Mouse (Mus musculus): ENCODE data around the gene Als2cl. TPM values are rescaled to one million over a fixed set of nuclear protein-coding genes. Genes with fewer than 3 reads are reported as not detected.

Gene Als2cl
- polyA plus RNA-seq, 1 experiment from 2014 or later = 6.1 TPM

- no peaks in the 10 kb centered on the region for H3K9me3 ChIP-seq
- H3K4me1 ChIP-seq (replicated peaks) = peaks cover 18% of the 10 kb centered on the region; the same call in 1 of the 2 replicates
- H3K4me3 ChIP-seq (replicated peaks) = no peak overlapping the region
- WGBS = 61% methylated on average over 9 of the region's 9 CpGs
- H3K27ac ChIP-seq = no peak overlapping the region
- no peaks in the 10 kb centered on the region for H3K27me3 ChIP-seq (replicated peaks)
- H3K9ac ChIP-seq = no peak overlapping the region
- no peaks in the 10 kb centered on the region for H3K36me3 ChIP-seq
- ATAC-seq = no peak
- H3K4me2 ChIP-seq (replicated peaks) = no peak overlapping the region
Observed at GRCm38 (mm10) chr9:110887388-110888303, 8.0 kb downstream of the Als2cl start.

- H3K36me3 ChIP-seq = no peaks in the 10 kb centered on the region
- H3K9ac ChIP-seq = no peak overlapping the region
- no peak for ATAC-seq
- H3K4me3 ChIP-seq (replicated peaks) = no peak overlapping the region
- no peaks in the 10 kb centered on the region for H3K9me3 ChIP-seq
- H3K27ac ChIP-seq = no peak overlapping the region
- WGBS = 91% methylated on average over 14 of the region's 14 CpGs
- H3K4me1 ChIP-seq (replicated peaks) = peaks cover 18% of the 10 kb centered on the region; the same call in 1 of the 2 replicates
- H3K4me2 ChIP-seq (replicated peaks) = no peak overlapping the region
- H3K27me3 ChIP-seq (replicated peaks) = no peaks in the 10 kb centered on the region
Observed at GRCm38 (mm10) chr9:110888935-110889334, 9.3 kb downstream of the Als2cl start.

GRCm38 (mm10) chr9:110890026-110890783, 10.5 kb downstream of the Als2cl start:
- Histone ChIP-seq H3K9me3 (no peaks in the 10 kb centered on the region), H3K36me3 (no peaks in the 10 kb centered on the region), H3K4me3 (replicated peaks) (no peak overlapping the region), H3K9ac (no peak overlapping the region), H3K4me2 (replicated peaks) (peak overlapping the region; percentile 46), H3K27me3 (replicated peaks) (no peaks in the 10 kb centered on the region), H3K4me1 (replicated peaks) (peaks cover 18% of the 10 kb centered on the region; the same call in 1 of the 2 replicates), H3K27ac (no peak overlapping the region; the same call in 1 of the 2 replicates)
- peak; percentile 88 for ATAC-seq
- 10% methylated on average over 21 of the region's 21 CpGs for WGBS

DNA sequence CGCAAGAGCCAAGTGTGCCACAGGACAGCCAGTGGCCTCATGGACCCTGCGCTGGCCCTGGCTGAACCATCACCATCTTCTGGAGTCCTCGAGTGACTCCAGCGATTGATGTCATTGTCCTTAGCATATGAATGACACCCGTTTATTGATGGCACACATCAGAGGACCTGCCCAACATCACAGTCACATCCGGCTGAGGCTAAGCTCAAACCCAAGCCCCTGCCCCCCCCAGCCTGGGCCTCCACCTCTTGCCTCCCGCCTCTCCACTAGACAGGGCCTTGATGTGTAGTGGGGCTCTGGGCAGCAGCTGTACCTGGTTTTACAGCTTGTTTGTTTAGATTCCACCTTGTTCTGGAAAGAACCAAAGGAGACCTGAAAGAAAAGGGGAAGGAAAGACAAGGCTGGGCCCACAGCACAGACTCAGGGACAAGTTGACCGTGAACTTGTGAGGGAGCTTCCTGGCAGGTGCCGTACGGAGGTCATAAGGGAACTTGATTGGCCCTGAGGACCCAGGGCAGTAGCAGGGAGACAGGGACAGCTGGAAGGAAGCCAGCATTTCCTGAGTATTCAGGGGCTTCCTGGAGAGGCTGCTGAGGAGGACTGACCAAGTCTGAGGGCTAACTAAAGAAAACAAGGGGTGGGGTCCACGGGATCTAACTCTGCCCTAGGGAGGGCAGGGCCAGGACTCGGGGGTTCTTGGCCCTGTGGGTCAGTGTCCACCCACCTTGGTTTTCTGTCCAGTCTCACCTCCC, 11.6 kb downstream of the Als2cl start:
- Histone ChIP-seq H3K36me3 (no peaks in the 10 kb centered on the region), H3K4me3 (replicated peaks) (no peak overlapping the region), H3K4me1 (replicated peaks) (peaks cover 19% of the 10 kb centered on the region; the same call in 1 of the 2 replicates), H3K4me2 (replicated peaks) (no peak overlapping the region), H3K9me3 (no peaks in the 10 kb centered on the region), H3K27me3 (replicated peaks) (no peaks in the 10 kb centered on the region), H3K27ac (no peak overlapping the region), H3K9ac (no peak overlapping the region)
- no peak for ATAC-seq
- WGBS = 62% methylated on average over 12 of the region's 12 CpGs

DNA sequence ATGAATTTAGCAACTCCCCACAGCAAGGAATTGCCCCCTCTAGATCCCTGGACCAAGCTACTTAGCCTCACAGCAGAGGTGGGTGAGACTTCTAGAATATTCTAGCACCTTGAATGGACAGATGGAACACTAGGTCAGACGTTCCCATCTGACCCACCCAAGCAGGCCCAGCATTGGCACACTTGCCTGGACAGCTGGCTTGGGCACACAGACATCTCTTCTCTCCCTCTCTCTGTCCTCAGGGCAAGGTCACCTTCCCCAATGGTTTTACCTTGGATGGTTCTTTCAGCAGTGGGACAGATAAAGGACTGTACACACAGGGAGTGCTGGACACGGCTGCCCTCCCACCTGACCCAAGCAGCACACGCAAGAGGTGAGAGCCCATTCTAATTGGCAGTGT, 12.9 kb downstream of the Als2cl start:
- H3K4me3 ChIP-seq (replicated peaks) = no peak overlapping the region
- WGBS = 90% methylated on average over 3 of the region's 3 CpGs
- no peak overlapping the region for H3K27ac ChIP-seq
- H3K9me3 ChIP-seq = no peaks in the 10 kb centered on the region
- H3K4me1 ChIP-seq (replicated peaks) = peaks cover 24% of the 10 kb centered on the region; the same call in 1 of the 2 replicates
- H3K9ac ChIP-seq = no peak overlapping the region
- H3K36me3 ChIP-seq = no peaks in the 10 kb centered on the region
- ATAC-seq = no peak
- no peaks in the 10 kb centered on the region for H3K27me3 ChIP-seq (replicated peaks)
- H3K4me2 ChIP-seq (replicated peaks) = no peak overlapping the region

DNA sequence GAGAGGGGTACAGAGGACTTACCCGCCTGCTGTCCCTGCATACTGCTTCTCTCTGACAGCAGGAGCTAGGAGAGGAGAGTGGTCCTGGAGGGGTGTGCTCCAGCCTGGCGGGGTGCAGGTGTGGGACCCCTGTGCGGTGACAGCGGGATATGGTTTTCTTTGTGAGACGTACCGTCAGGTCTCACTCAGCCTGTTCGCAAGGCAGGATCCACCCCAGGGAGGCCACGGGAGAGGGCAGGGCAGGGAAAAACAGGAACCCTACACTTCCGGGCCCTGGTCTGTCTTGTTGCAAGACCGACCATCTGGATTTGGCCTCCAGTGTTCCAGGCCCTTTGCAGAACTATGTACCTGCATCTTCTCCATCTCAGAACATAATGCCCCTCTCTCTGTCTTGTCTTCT, 13.8 kb downstream of the Als2cl start:
- no peak overlapping the region for H3K4me2 ChIP-seq (replicated peaks)
- no peak overlapping the region for H3K4me3 ChIP-seq (replicated peaks)
- H3K9me3 ChIP-seq = no peaks in the 10 kb centered on the region
- H3K27me3 ChIP-seq (replicated peaks) = no peaks in the 10 kb centered on the region
- no peak for ATAC-seq
- no peak overlapping the region for H3K9ac ChIP-seq
- peaks cover 18% of the 10 kb centered on the region; the same call in 1 of the 2 replicates for H3K4me1 ChIP-seq (replicated peaks)
- no peak overlapping the region for H3K27ac ChIP-seq
- 63% methylated on average over 10 of the region's 10 CpGs for WGBS
- no peaks in the 10 kb centered on the region for H3K36me3 ChIP-seq

GRCm38 (mm10) chr9:110895507-110895906, 15.8 kb downstream of the Als2cl start:
- Histone ChIP-seq H3K27me3 (replicated peaks) (no peaks in the 10 kb centered on the region), H3K9ac (no peak overlapping the region), H3K4me1 (replicated peaks) (peaks cover 10% of the 10 kb centered on the region; the same call in 1 of the 2 replicates), H3K36me3 (no peaks in the 10 kb centered on the region), H3K9me3 (no peaks in the 10 kb centered on the region), H3K27ac (no peak overlapping the region), H3K4me2 (replicated peaks) (no peak overlapping the region), H3K4me3 (replicated peaks) (no peak overlapping the region)
- ATAC-seq = no peak
- WGBS = 61% methylated on average over 5 of the region's 5 CpGs

- Histone ChIP-seq H3K27me3 (replicated peaks) (no peaks in the 10 kb centered on the region), H3K27ac (no peak overlapping the region), H3K4me3 (replicated peaks) (no peak overlapping the region), H3K9me3 (no peaks in the 10 kb centered on the region), H3K9ac (no peak overlapping the region), H3K4me2 (replicated peaks) (no peak overlapping the region), H3K36me3 (no peaks in the 10 kb centered on the region), H3K4me1 (replicated peaks) (peaks cover 10% of the 10 kb centered on the region; the same call in 1 of the 2 replicates)
- 32% methylated on average over 7 of the region's 7 CpGs for WGBS
- ATAC-seq = no peak
Observed at GRCm38 (mm10) chr9:110895994-110896393, 16.3 kb downstream of the Als2cl start.

DNA sequence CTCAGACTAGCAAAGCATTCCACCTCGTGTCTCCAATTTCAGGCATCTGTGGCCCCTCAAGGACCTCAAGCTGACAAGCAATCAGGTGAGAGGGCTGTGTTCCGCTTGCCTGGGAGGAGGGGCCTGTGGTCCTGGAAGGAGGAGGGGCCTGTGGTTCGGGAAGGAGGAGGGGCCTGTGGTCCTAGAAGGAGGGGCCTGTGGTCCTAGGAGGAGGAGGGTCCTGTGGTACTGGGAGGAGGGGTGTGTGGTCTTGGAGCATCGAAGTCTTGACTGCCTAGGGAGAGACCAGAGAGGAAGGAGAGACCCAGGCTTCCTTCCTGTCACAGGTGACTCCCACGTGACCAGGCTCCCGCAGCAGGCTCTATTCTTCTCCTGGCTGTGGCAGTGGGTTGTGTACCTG, 16.9 kb downstream of the Als2cl start:
- H3K9ac ChIP-seq = no peak overlapping the region
- H3K27ac ChIP-seq = no peak overlapping the region
- no peaks in the 10 kb centered on the region for H3K27me3 ChIP-seq (replicated peaks)
- H3K9me3 ChIP-seq = no peaks in the 10 kb centered on the region
- no peak overlapping the region for H3K4me3 ChIP-seq (replicated peaks)
- peak; percentile 21; the same call in 1 of the 2 replicates for ATAC-seq
- 20% methylated on average over 6 of the region's 6 CpGs for WGBS
- no peaks in the 10 kb centered on the region for H3K36me3 ChIP-seq
- H3K4me2 ChIP-seq (replicated peaks) = no peak overlapping the region
- H3K4me1 ChIP-seq (replicated peaks) = 0 out of 2 replicates have a peak, but pooled peaks cover 6% of the 10 kb centered on the region

DNA sequence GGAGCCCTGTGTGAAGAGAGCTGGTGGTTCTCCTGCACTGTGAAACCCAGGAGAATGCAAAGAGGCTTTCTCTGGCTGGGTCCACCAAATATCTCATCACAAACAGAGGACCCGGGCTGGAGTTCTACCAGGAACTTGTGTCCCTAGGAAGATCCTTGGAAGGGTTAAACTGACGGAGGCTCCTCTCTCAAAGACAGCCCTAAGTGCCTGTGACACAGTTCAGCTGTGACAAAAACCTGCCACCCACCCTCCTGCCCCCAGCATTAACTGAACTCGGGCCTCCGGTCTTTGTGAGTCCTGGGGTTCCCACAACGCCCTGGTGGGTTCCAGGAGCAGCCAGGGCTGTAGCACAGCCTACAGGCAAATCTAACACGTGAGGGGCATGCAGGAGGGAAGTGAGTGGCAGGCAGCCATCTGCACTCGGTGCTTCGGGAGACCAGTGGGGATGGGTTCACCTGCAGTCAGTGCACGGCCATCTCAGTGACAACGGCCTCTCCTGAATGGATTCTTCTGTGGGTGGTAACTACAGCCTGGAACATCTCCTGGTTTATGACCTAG, 19.9 kb downstream of the Als2cl start:
- 44% methylated on average over 10 of the region's 10 CpGs for WGBS
- ATAC-seq = no peak

DNA sequence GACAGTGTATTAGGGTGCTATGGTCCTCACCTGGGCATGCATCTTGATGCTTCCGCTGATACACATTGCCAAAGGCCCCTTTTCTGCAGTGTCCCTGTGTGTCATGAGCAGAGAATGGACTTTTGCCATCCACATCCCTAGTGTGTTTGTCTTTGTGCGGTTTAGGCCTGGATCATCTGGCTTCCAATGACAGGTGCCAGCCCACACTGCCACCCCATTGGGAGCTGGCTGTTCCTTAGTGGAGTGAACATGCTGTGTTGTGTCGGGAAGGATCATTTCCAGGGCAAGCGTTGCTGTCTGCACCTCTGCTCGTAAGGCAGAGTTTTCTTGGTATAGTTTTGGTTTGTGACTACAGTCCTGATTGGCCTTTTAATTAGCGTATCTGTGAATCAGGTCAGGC, 21.5 kb downstream of the Als2cl start:
- no peaks in the 10 kb centered on the region for H3K36me3 ChIP-seq
- no peak overlapping the region for H3K27ac ChIP-seq
- 90% methylated on average over 6 of the region's 6 CpGs for WGBS
- no peak overlapping the region for H3K4me2 ChIP-seq (replicated peaks)
- no peaks in the 10 kb centered on the region for H3K27me3 ChIP-seq (replicated peaks)
- no peaks in the 10 kb centered on the region for H3K9me3 ChIP-seq
- no peak overlapping the region for H3K4me3 ChIP-seq (replicated peaks)
- H3K9ac ChIP-seq = no peak overlapping the region
- H3K4me1 ChIP-seq (replicated peaks) = 0 out of 2 replicates have a peak, but pooled peaks cover 5% of the 10 kb centered on the region
- no peak for ATAC-seq

More for the DNA sequence above, 19.9 kb downstream of the Als2cl start:
- Histone ChIP-seq H3K27ac (no peak overlapping the region), H3K4me3 (replicated peaks) (no peak overlapping the region), H3K27me3 (replicated peaks) (no peaks in the 10 kb centered on the region), H3K4me1 (replicated peaks) (0 out of 2 replicates have a peak, but pooled peaks cover 6% of the 10 kb centered on the region), H3K36me3 (no peaks in the 10 kb centered on the region), H3K9ac (no peak overlapping the region), H3K9me3 (no peaks in the 10 kb centered on the region), H3K4me2 (replicated peaks) (no peak overlapping the region)
